Mouse (Mus musculus) common myeloid progenitor, adult 5-6 weeks (primary cell): ENCODE measurements around the gene Zfp853. TPM values are rescaled to one million over a fixed set of nuclear protein-coding genes. Genes with fewer than 3 reads are reported as not detected.

Experiments
- ATAC-seq: replicated peaks from 2 replicates; pipeline ENCODE4 v1.8.0; 2016; ENCODE audit warnings: low read depth, mild to moderate bottlenecking, moderate TSS enrichment, inconsistent platforms; ENCODE audit not compliant: poor library complexity, severe bottlenecking
- total RNA-seq: library from RNA; stranded (forward); fragments of 200-1000, 187-1606 nt; gene quantifications from 2 replicates; pipeline ENCODE4 v1.2.3, GENCODE M21; 2017

Gene Zfp853
- not detected in 2 replicates for total RNA-seq

GRCm38 (mm10) chr5:143293404-143293803, at the start of gene Zfp853:
Gene Zfp853, minus strand, starts transcription at chr5:143293623.
- ATAC-seq: no peak

- ATAC-seq: no peak
These were observed 46.2 kb upstream of the Zfp853 start for GRCm38 (mm10) chr5:143339603-143340002.

- no peak for ATAC-seq
These were observed 43.1 kb upstream of the Zfp853 start for GRCm38 (mm10) chr5:143336559-143336958.

GRCm38 (mm10) chr5:143335089-143335460, 41.7 kb upstream of the Zfp853 start:
- no peak for ATAC-seq

GRCm38 (mm10) chr5:143334418-143335088, 41.1 kb upstream of the Zfp853 start:
- ATAC-seq: peak; percentile 59

GRCm38 (mm10) chr5:143333872-143334271, 40.4 kb upstream of the Zfp853 start:
- peak; percentile 61 for ATAC-seq

GRCm38 (mm10) chr5:143328690-143329495, 35.5 kb upstream of the Zfp853 start, which contains the start of gene Zdhhc4:
Gene Zdhhc4, minus strand, starts transcription at chr5:143329256.
- ATAC-seq: peak; percentile 85

- no peak for ATAC-seq
These were observed 23.8 kb upstream of the Zfp853 start for GRCm38 (mm10) chr5:143317288-143317610.

- ATAC-seq: no peak
These were observed 23.3 kb upstream of the Zfp853 start for GRCm38 (mm10) chr5:143316605-143317287.

- no peak; the same call in 1 of the 2 replicates for ATAC-seq
These were observed 22.1 kb upstream of the Zfp853 start for GRCm38 (mm10) chr5:143315514-143315888.

- peak; percentile 61 for ATAC-seq
These were observed 21.5 kb upstream of the Zfp853 start, which contains the start of gene E130309D02Rik for GRCm38 (mm10) chr5:143314730-143315513. Gene E130309D02Rik, minus strand, starts transcription at chr5:143315360.

GRCm38 (mm10) chr5:143314183-143314729, 20.8 kb upstream of the Zfp853 start:
- ATAC-seq: peak; percentile 46

- ATAC-seq: peak; percentile 68
These were observed 18.5 kb upstream of the Zfp853 start for GRCm38 (mm10) chr5:143311886-143312285.

- no peak for ATAC-seq
These were observed 16.5 kb upstream of the Zfp853 start for GRCm38 (mm10) chr5:143309916-143310315.

- ATAC-seq: no peak
These were observed 15.4 kb upstream of the Zfp853 start for GRCm38 (mm10) chr5:143308825-143309224.

GRCm38 (mm10) chr5:143304251-143304650, 10.8 kb upstream of the Zfp853 start:
- ATAC-seq: no peak

- ATAC-seq: peak; percentile 53; the same call in 1 of the 2 replicates
These were observed 7.9 kb upstream of the Zfp853 start for GRCm38 (mm10) chr5:143301296-143301695.

GRCm38 (mm10) chr5:143299686-143300085, 6.3 kb upstream of the Zfp853 start:
- peak; percentile 40; the same call in 1 of the 2 replicates for ATAC-seq

- ATAC-seq: no peak
These were observed 5.0 kb upstream of the Zfp853 start for GRCm38 (mm10) chr5:143298391-143298790.

- no peak for ATAC-seq
These were observed 4.6 kb upstream of the Zfp853 start for GRCm38 (mm10) chr5:143297986-143298385.
